In the genomic region with DNA sequence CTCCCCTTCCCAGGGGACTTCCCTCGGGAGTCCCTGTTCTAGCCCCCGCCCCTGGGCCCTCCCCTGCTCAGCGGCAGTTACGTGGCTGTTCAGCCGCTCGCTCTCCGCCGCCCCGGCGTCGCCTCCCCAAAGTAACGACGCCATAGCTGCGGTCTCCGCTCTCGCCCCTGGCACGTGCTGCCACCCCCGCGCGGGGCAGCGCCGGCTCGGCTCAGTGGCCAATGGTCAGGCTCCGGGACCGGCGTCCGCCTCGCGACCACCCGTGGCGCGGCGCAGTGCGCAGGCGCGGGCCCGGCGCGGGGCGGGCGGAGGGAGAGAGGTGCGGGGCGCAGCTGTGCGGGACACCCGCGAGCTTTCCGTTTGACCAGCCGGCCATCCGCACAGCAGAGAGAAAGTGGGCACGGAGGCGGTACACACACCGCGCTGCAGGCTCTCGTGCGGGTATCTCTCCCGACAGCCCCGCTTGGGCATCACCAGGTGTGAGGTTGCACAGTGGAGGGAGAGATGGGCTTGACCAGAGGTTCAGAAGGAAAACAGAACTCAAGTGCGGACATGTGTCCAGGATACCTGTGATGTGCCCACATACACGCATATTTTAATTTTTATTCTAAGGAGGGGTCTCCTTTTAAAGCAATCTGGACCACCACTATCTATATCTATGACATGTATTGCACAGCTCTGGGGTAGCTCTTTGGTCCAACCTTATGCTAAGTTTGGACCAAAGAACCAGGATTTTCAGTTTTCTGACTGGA, we compare ENCODE assay signal across 8 mouse cellular contexts. TPM values are rescaled to one million over a fixed set of nuclear protein-coding genes. Genes with fewer than 3 reads are reported as not detected.
DNase-seq lines count a peak whose midpoint lies in the region; ATAC-seq lines count a peak whose summit lies in the region.

A gene (minus strand): TSS at position 272 of the 752 bp plus-strand sequence.
A gene (plus strand): TSS at position 339 of the 752 bp plus-strand sequence.

- H3K27ac ChIP-seq in heart, embryonic 11.5 days (ENCODE audit: low read depth, low read length): peak within 1 kb of the TSS; percentile 46; the same call in 1 of the 2 replicates
- peak within 1 kb of the TSS; percentile 87 for H3K27ac ChIP-seq in hindbrain, embryonic 14.5 days

- intact Hi-C loops in left cerebral cortex, postnatal 25 days (cut with DNase I): no loop called here

- H3K9me3 ChIP-seq in heart, embryonic 11.5 days (replicated peaks; ENCODE audit: control insufficient read depth, low read length): no peaks in the 10 kb centered on the region
- H3K9me3 ChIP-seq in hindbrain, embryonic 14.5 days (ENCODE audit: control insufficient read depth, low read length): no peaks in the 10 kb centered on the region

- no peak for DNase-seq in heart, adult 8-10 months (ENCODE audit: low spot score)
- DNase-seq in adrenal gland, adult 2 months: peak; percentile 29
- DNase-seq in embryo, embryonic 9.5 days (ENCODE audit: extremely low spot score): peak; percentile 80
- DNase-seq in hindbrain, embryonic 14.5 days (ENCODE audit: low spot score): peak; percentile 75
- DNase-seq in left cerebral cortex, postnatal 25 days (ENCODE audit: low spot score in 2 of 2): peak; percentile 78
- peak; percentile 46 for DNase-seq in naive thymus-derived CD4-positive, alpha-beta T cell, adult 2 months (ENCODE audit: low read depth)
- DNase-seq in thymus, postnatal 14 days: peak; percentile 57

- H3K4me2 ChIP-seq in heart, embryonic 11.5 days: peak within 1 kb of the TSS; percentile 78
- H3K4me2 ChIP-seq in hindbrain, embryonic 14.5 days (replicated peaks): peak within 1 kb of the TSS; percentile 93

- peaks cover 8% of the 10 kb centered on the region for H3K36me3 ChIP-seq in heart, embryonic 11.5 days (ENCODE audit: control insufficient read depth, insufficient read depth, low read length)
- peaks cover 13% of the 10 kb centered on the region for H3K36me3 ChIP-seq in hindbrain, embryonic 14.5 days (replicated peaks; ENCODE audit: control insufficient read depth, insufficient read depth)

- WGBS in heart, embryonic 11.5 days (ENCODE audit: insufficient replicate concordance): 1% methylated on average over 59 of the region's 59 CpGs
- WGBS in hindbrain, embryonic 14.5 days: under 1% methylated on average over 59 of the region's 59 CpGs

- peak within 1 kb of the TSS; percentile 87 for H3K4me3 ChIP-seq in heart, embryonic 11.5 days (ENCODE audit: low read depth, low read length)
- peak within 1 kb of the TSS; percentile 55 for H3K4me3 ChIP-seq in hindbrain, embryonic 14.5 days (replicated peaks; ENCODE audit: low read length)

- peak; percentile 70 for ATAC-seq in heart, embryonic 11.5 days (replicated peaks; ENCODE audit: insufficient number of reproducible peaks, low FRiP score, low TSS enrichment)
- peak; percentile 87 for ATAC-seq in hindbrain, embryonic 14.5 days (ENCODE audit: low FRiP score)

- H3K4me1 ChIP-seq in heart, embryonic 11.5 days (ENCODE audit: control insufficient read depth, insufficient read depth, low read length): peaks cover 7% of the 10 kb centered on the region; the same call in 1 of the 2 replicates
- peaks cover 16% of the 10 kb centered on the region for H3K4me1 ChIP-seq in hindbrain, embryonic 14.5 days (replicated peaks; ENCODE audit: control insufficient read depth, insufficient read depth, low read length)

- peaks cover 7% of the 10 kb centered on the region; the same call in 1 of the 2 replicates for H3K27me3 ChIP-seq in heart, embryonic 11.5 days (ENCODE audit: control insufficient read depth, insufficient read depth, low read length)
- no peaks in the 10 kb centered on the region for H3K27me3 ChIP-seq in hindbrain, embryonic 14.5 days (ENCODE audit: control insufficient read depth, insufficient read depth, low read length)

- peak within 1 kb of the TSS; percentile 86 for H3K9ac ChIP-seq in heart, embryonic 11.5 days (ENCODE audit: low read depth, low read length)
- H3K9ac ChIP-seq in hindbrain, embryonic 14.5 days: peak within 1 kb of the TSS; percentile 75

RNA-seq across cellular contexts. Expression of the first gene that starts in this region (rescaled TPM):
- polyA plus RNA-seq in heart, embryonic 11.5 days (2014; fragmentation: Nextera tagmentation; extraction: Ambion mirVana): 2.5 TPM in 2 replicates
- total RNA-seq in heart, adult 8-10 months (2022): under 1 TPM in 1 of 4 experiments, not detected in 3; 0.03 TPM
- total RNA-seq in adrenal gland, adult 2 months (2021): 1 to 10 TPM in 1 of 2 experiments, under 1 TPM in 1; 0.63 to 1.1 TPM
- 0.17 and 0.19 TPM in 2 replicates for polyA plus RNA-seq in adrenal gland, adult 2 months (2012; rRNA removed)
- 29.3 and 31.8 TPM in 2 replicates for polyA plus RNA-seq in hindbrain, embryonic 14.5 days (2014; fragmentation: Nextera tagmentation; extraction: Ambion mirVana)
- total RNA-seq in left cerebral cortex, postnatal 25 days (2021): 10 to 100 TPM; 14.1 to 14.6 TPM

RNA-seq across cellular contexts. Expression of the second gene that starts in this region (rescaled TPM):
- polyA plus RNA-seq in heart, embryonic 11.5 days (2014; fragmentation: Nextera tagmentation; extraction: Ambion mirVana): 16.8 and 17.6 TPM in 2 replicates
- total RNA-seq in heart, adult 8-10 months (2022): 1 to 10 TPM; 5.1 to 6.3 (median 5.7) TPM
- total RNA-seq in adrenal gland, adult 2 months (2021): 10 to 100 TPM; 12.3 to 12.5 TPM
- polyA plus RNA-seq in adrenal gland, adult 2 months (2012; rRNA removed): 0.21 and 0.33 TPM in 2 replicates
- polyA plus RNA-seq in hindbrain, embryonic 14.5 days (2014; fragmentation: Nextera tagmentation; extraction: Ambion mirVana): 15.6 and 19.1 TPM in 2 replicates
- 10 to 100 TPM; 12.5 to 13.3 TPM for total RNA-seq in left cerebral cortex, postnatal 25 days (2021)

Comparison
In these comparisons a context has a peak if more than half of its experiments do, and no peak if none do; other contexts are left out.
1. RNA of the first gene that starts in this region (total RNA-seq): 14.1 to 14.6 TPM in left cerebral cortex, postnatal 25 days; 0.63 to 1.1 TPM in adrenal gland, adult 2 months and 0.03 TPM in heart, adult 8-10 months; every median in the first group is over 4 times any median in the second.
2. RNA of the second gene that starts in this region (polyA plus RNA-seq): 16.8 to 17.6 TPM in heart, embryonic 11.5 days and 15.6 to 19.1 TPM in hindbrain, embryonic 14.5 days; 0.21 to 0.33 TPM in adrenal gland, adult 2 months; every median in the first group is over 10 times any median in the second.